Mouse (Mus musculus) ovary, adult 18-20 months (tissue): Measurements from ENCODE around the gene Trpm3.

ENCODE experiments used
- DNase-seq: peaks from one replicate; pipeline ENCODE4 v3.0.0; 2022; ENCODE audit warnings: low spot score, mixed read lengths

Trpm3 gene

GRCm38 (mm10) chr19:22308081-22308480 is 169.2 kb downstream of the Trpm3 start:
- DNase-seq = no peak

GRCm38 (mm10) chr19:22317306-22317705 is 178.5 kb downstream of the Trpm3 start:
- no peak for DNase-seq

- no peak for DNase-seq
These were observed 188.0 kb downstream of the Trpm3 start for GRCm38 (mm10) chr19:22326813-22327212.

- no peak for DNase-seq
These were observed 188.4 kb downstream of the Trpm3 start for GRCm38 (mm10) chr19:22327226-22327625.

GRCm38 (mm10) chr19:22336278-22336677 is 197.4 kb downstream of the Trpm3 start:
- no peak for DNase-seq

GRCm38 (mm10) chr19:22337468-22337867 is 198.6 kb downstream of the Trpm3 start:
- no peak for DNase-seq

- no peak for DNase-seq
These were observed 200.1 kb downstream of the Trpm3 start for GRCm38 (mm10) chr19:22338927-22339326.

GRCm38 (mm10) chr19:22354037-22354541 is 215.2 kb downstream of the Trpm3 start:
- DNase-seq = no peak

GRCm38 (mm10) chr19:22386890-22387289 is 248.0 kb downstream of the Trpm3 start:
- no peak for DNase-seq

- DNase-seq = no peak
These were observed 255.9 kb downstream of the Trpm3 start for GRCm38 (mm10) chr19:22394700-22395099.

GRCm38 (mm10) chr19:22404049-22404448 is 265.2 kb downstream of the Trpm3 start:
- DNase-seq = no peak

GRCm38 (mm10) chr19:22418239-22418638 is 279.4 kb downstream of the Trpm3 start:
- DNase-seq = no peak

- DNase-seq = no peak
These were observed 298.4 kb downstream of the Trpm3 start for GRCm38 (mm10) chr19:22437207-22437606.

GRCm38 (mm10) chr19:22447418-22448339 is 308.8 kb downstream of the Trpm3 start:
- no peak for DNase-seq

- DNase-seq = no peak
These were observed 309.8 kb downstream of the Trpm3 start for GRCm38 (mm10) chr19:22448340-22449288.

GRCm38 (mm10) chr19:22451290-22451689 is 312.4 kb downstream of the Trpm3 start:
- DNase-seq = no peak

GRCm38 (mm10) chr19:22456935-22457334 is 318.1 kb downstream of the Trpm3 start:
- no peak for DNase-seq

GRCm38 (mm10) chr19:22462043-22462442 is 323.2 kb downstream of the Trpm3 start:
- no peak for DNase-seq

GRCm38 (mm10) chr19:22463506-22463905 is 324.7 kb downstream of the Trpm3 start:
- no peak for DNase-seq

GRCm38 (mm10) chr19:22469608-22470007 is 330.8 kb downstream of the Trpm3 start:
- no peak for DNase-seq

- DNase-seq = no peak
These were observed 334.3 kb downstream of the Trpm3 start for GRCm38 (mm10) chr19:22473030-22473712.
